Mouse (Mus musculus): ENCODE measurements at regions not wholly inside any gene's neighbourhood (a gene's known extent, or its start where the extent isn't known, plus 50 kb on each side); places are given as distances from the start of the nearest gene placed in this dataset.

- TF ChIP-seq CTCF (IDR thresholded peaks at IDR 0.05; ENCODE audit: low read depth, low read length) (no peak), POLR2A (IDR thresholded peaks at IDR 0.05; ENCODE audit: extremely low read depth, insufficient read depth, low read length) (no peak)
Measured at GRCm38 (mm10) chr3:149509178-149509577, 518.8 kb upstream of the Adgrl2 start.
